Mouse (Mus musculus) embryonic facial prominence, embryonic 12.5 days (tissue): Measurements from ENCODE around the gene Ugt2a1. TPM values are rescaled to one million over a fixed set of nuclear protein-coding genes. Genes with fewer than 3 reads are reported as not detected.
"Not testable (repeated sequence)": the region's sequence is repeated elsewhere in the genome, so short reads cannot be mapped to it uniquely, and the experiment has no call there.

Experiments
- ATAC-seq: fragments of 200-750 bp; cut with Nextera tagmentation; 2 replicates; pipeline ENCODE4 v1.8.0; 2017; ENCODE audit not compliant: insufficient number of reproducible peaks, insufficient read depth, low FRiP score, low TSS enrichment
- H3K27ac ChIP-seq: fragments of 300-500 bp; sonication (generic); 2 replicates; pipeline ENCODE4 v1.5.1; 2016; ENCODE audit warnings: mild to moderate bottlenecking
- H3K27me3 ChIP-seq: fragments of 300-500 bp; sonication (generic); 2 replicates; pipeline ENCODE4 v1.6.1; 2016; ENCODE audit warnings: mild to moderate bottlenecking, moderate library complexity
- H3K36me3 ChIP-seq: fragments of 300-500 bp; sonication (generic); 2 replicates; pipeline ENCODE4 v1.6.1; 2016; ENCODE audit warnings: mild to moderate bottlenecking
- H3K4me1 ChIP-seq: fragments of 300-500 bp; sonication (generic); 2 replicates; pipeline ENCODE4 v1.6.1; 2016
- H3K4me2 ChIP-seq: fragments of 300-500 bp; sonication (generic); replicated peaks from 2 replicates; pipeline ENCODE4 v1.6.1; 2016; ENCODE audit warnings: mild to moderate bottlenecking, moderate library complexity
- H3K4me3 ChIP-seq: fragments of 300-500 bp; sonication (generic); 2 replicates; pipeline ENCODE4 v1.5.1; 2016; ENCODE audit warnings: mild to moderate bottlenecking
- H3K9ac ChIP-seq: fragments of 300-500 bp; sonication (generic); 2 replicates; pipeline ENCODE4 v1.6.1; 2016; ENCODE audit warnings: mild to moderate bottlenecking, moderate library complexity
- H3K9me3 ChIP-seq: fragments of 300-500 bp; sonication (generic); 2 replicates; pipeline ENCODE4 v1.6.1; 2016; ENCODE audit warnings: mild to moderate bottlenecking, moderate library complexity
- WGBS: fragments of 180-500 bp; shearing (Covaris S2); methylation state at CpG from one replicate; pipeline ENCODE4 v1.1.7; 2016; 5-methylcytosine and 5-hydroxymethylcytosine counted together
- polyA plus RNA-seq: library from polyadenylated mRNA; unstranded; fragments of >200 nt; fragmentation: Nextera tagmentation; extraction: Ambion mirVana; gene quantifications from 2 replicates; pipeline ENCODE4 v1.2.1, GENCODE M21; 2016

The Ugt2a1 gene
- polyA plus RNA-seq, result 3.7 and 4.2 TPM in 2 replicates

DNA sequence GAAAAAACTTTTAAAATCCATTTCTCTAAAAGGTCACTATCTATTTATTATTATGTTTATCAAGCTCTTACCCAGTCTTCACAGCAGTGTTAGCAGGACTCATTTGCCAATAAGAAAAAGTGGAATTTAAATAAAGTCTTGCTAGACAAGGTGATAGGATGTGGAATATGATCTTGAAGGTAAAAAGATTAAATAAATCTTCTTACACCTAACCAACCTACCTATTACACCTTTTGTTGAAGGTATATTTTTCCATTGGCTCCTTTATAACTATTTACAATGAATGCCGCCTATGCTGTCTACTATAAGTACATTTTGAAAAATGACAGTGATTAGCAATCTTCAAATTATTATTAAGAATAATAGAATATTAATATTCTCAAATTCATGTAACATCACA, at the start of gene Ugt2a1:
Gene Ugt2a1, minus strand, starts transcription at position 101 of the 400 bp plus-strand sequence.
- H3K27ac ChIP-seq, result no peak within 1 kb of the TSS
- H3K4me3 ChIP-seq, result no peak within 1 kb of the TSS
- no peaks in the 10 kb centered on the region for H3K9me3 ChIP-seq
- no peaks in the 10 kb centered on the region for H3K36me3 ChIP-seq
- no peak within 1 kb of the TSS for H3K4me2 ChIP-seq
- H3K9ac ChIP-seq, result no peak within 1 kb of the TSS
- ATAC-seq, result no peak
- WGBS, result 82% methylated on average over 1 of the region's 1 CpGs
- H3K4me1 ChIP-seq, result no peaks in the 10 kb centered on the region
- no peaks in the 10 kb centered on the region for H3K27me3 ChIP-seq

DNA sequence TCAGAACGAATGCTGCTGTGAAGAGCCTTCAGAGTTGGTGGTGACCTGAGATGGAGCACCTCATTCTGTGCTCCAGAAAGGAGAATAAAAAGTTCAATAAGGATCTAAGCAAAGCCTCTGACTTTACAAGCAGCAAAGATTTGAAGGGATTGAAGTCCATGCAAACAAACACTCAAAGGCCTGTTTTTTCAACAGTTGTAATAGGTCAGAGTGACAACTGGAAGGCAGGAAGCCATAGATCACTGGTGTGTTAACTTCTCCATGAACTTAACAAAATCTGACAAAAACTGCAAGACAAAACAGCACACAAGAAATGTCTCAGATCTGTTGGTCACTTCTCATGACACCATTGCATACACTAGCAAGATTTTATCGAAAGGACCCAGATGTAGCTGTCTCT, 47.4 kb upstream of the Ugt2a1 start, which contains the start of gene Sult1b1:
Gene Sult1b1, minus strand, starts transcription at position 85 of the 400 bp plus-strand sequence.
- Histone ChIP-seq H3K4me3 (no peak within 1 kb of the TSS), H3K27me3 (no peaks in the 10 kb centered on the region), H3K27ac (no peak within 1 kb of the TSS), H3K36me3 (no peaks in the 10 kb centered on the region), H3K4me1 (no peaks in the 10 kb centered on the region), H3K9ac (no peak within 1 kb of the TSS), H3K9me3 (no peaks in the 10 kb centered on the region), H3K4me2 (no peak within 1 kb of the TSS)
- 91% methylated on average over 2 of the region's 2 CpGs for WGBS
- ATAC-seq, result no peak

DNA sequence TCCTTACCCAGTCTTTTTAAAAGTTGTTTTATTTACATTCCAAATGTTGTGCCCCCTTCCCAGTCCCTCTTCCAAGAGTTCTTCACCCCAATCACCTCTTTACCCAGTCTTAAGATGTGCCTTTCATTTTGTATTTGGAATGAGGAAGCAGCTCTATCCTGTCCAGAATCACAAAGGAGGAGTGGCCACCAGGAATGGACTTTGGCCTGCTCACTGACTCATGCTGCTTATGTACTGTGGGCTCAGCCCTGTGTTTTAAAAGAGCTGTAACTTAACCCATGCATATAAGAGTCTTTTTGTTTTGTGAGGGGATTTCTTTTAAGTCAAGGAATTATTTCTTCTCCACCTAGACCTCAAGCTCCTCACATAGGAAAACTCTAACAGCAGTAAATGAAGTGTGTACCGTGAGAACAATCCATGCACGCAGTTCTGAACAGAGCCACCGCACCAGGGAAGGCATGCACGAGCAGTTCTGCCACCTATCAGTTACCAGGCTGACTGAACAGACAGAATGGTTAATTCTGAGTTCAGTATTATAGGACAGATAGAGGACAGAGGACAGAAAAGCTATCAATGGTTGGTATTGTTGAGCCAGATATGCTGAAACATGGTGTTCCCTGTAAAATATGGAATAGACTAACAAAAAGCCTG, 45.4 kb upstream of the Ugt2a1 start:
- Histone ChIP-seq H3K4me3 (no peak overlapping the region), H3K9ac (no peak overlapping the region), H3K4me2 (no peak overlapping the region), H3K27ac (no peak overlapping the region), H3K4me1 (no peaks in the 10 kb centered on the region), H3K9me3 (no peaks in the 10 kb centered on the region), H3K36me3 (no peaks in the 10 kb centered on the region), H3K27me3 (no peaks in the 10 kb centered on the region)
- ATAC-seq, result no peak
- 69% methylated on average over 4 of the region's 4 CpGs for WGBS

- Histone ChIP-seq H3K27ac (no peak overlapping the region), H3K4me1 (no peaks in the 10 kb centered on the region), H3K9me3 (no peaks in the 10 kb centered on the region), H3K27me3 (no peaks in the 10 kb centered on the region), H3K4me3 (no peak overlapping the region), H3K4me2 (no peak overlapping the region), H3K36me3 (no peaks in the 10 kb centered on the region), H3K9ac (no peak overlapping the region)
- ATAC-seq, result no peak
- 74% methylated on average over 2 of the region's 2 CpGs for WGBS
These were observed 41.6 kb upstream of the Ugt2a1 start for GRCm38 (mm10) chr5:87532288-87532687.

- not testable (repeated sequence) for H3K27ac ChIP-seq, H3K4me2 ChIP-seq, H3K4me3 ChIP-seq, H3K36me3 ChIP-seq, H3K9ac ChIP-seq, ATAC-seq, H3K9me3 ChIP-seq, H3K4me1 ChIP-seq, H3K27me3 ChIP-seq
- WGBS, result 90% methylated on average over 2 of the region's 2 CpGs
These were observed 32.9 kb upstream of the Ugt2a1 start for GRCm38 (mm10) chr5:87523561-87523960.

GRCm38 (mm10) chr5:87505776-87506458, 15.2 kb upstream of the Ugt2a1 start:
- no peaks in the 10 kb centered on the region for H3K27me3 ChIP-seq
- H3K4me1 ChIP-seq, result no peaks in the 10 kb centered on the region
- no peak for ATAC-seq
- H3K4me2 ChIP-seq, result no peak overlapping the region
- WGBS, result 57% methylated on average over 4 of the region's 4 CpGs
- no peak overlapping the region for H3K9ac ChIP-seq
- no peak overlapping the region for H3K27ac ChIP-seq
- no peak overlapping the region for H3K4me3 ChIP-seq
- H3K36me3 ChIP-seq, result no peaks in the 10 kb centered on the region
- no peaks in the 10 kb centered on the region for H3K9me3 ChIP-seq

- 57% methylated on average over 1 of the region's 1 CpGs for WGBS
- no peak overlapping the region for H3K9ac ChIP-seq
- no peaks in the 10 kb centered on the region for H3K4me1 ChIP-seq
- H3K4me3 ChIP-seq, result no peak overlapping the region
- no peak for ATAC-seq
- no peaks in the 10 kb centered on the region for H3K36me3 ChIP-seq
- no peak overlapping the region for H3K4me2 ChIP-seq
- no peaks in the 10 kb centered on the region for H3K27me3 ChIP-seq
- no peaks in the 10 kb centered on the region for H3K9me3 ChIP-seq
- H3K27ac ChIP-seq, result no peak overlapping the region
These were observed 12.0 kb upstream of the Ugt2a1 start for GRCm38 (mm10) chr5:87502687-87503086.

DNA sequence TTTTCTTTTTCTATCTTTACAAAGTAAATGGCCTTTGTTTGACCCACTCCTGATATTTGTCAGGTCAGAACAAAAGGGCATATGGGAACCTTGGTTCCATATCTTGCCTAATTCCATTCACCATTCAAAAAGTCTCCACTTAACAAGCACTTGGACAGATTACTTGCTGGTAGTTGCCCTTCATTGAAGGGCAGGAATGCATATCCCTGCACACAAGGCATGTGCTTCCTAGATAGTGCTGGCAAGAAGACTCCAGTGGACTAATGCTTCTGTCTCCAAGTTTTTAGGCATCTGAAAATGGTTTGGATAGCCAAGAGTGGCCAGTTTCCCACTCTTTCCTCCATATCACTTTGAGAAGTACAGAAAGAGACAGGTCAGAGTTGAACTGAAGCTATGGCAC, 8.7 kb upstream of the Ugt2a1 start:
- ATAC-seq, result no peak

DNA sequence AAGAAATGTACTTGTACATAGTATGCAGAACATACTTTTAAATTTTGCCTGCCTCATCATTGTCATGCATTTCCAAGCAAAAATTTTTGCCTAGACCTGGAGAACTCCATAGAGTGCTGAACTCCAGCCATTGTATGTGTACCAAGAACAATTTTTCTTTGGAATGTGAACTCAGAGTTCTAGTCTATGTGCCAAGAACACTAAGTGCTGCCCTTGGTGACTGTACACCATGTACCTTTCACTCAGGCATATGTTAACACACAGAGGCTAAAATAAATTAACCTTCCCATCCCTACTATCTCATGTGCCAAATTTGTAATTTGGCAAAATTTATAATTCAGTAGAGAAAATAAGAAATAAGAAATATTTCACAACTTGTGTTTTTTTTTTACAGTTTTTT, 8.3 kb upstream of the Ugt2a1 start:
- Histone ChIP-seq H3K4me2 (no peak overlapping the region), H3K9ac (no peak overlapping the region), H3K9me3 (no peaks in the 10 kb centered on the region), H3K4me3 (no peak overlapping the region), H3K27ac (no peak overlapping the region), H3K4me1 (no peaks in the 10 kb centered on the region), H3K27me3 (no peaks in the 10 kb centered on the region), H3K36me3 (no peaks in the 10 kb centered on the region)
- no peak for ATAC-seq

More for the DNA sequence above, 8.7 kb upstream of the Ugt2a1 start:
- Histone ChIP-seq H3K9me3 (no peaks in the 10 kb centered on the region), H3K4me1 (no peaks in the 10 kb centered on the region), H3K9ac (no peak overlapping the region), H3K4me3 (no peak overlapping the region), H3K27ac (no peak overlapping the region), H3K36me3 (no peaks in the 10 kb centered on the region), H3K4me2 (no peak overlapping the region), H3K27me3 (no peaks in the 10 kb centered on the region)

- H3K27me3 ChIP-seq, H3K4me2 ChIP-seq, H3K4me1 ChIP-seq, H3K9ac ChIP-seq, H3K9me3 ChIP-seq, ATAC-seq, H3K36me3 ChIP-seq, H3K27ac ChIP-seq, H3K4me3 ChIP-seq: not testable (repeated sequence)
- 85% methylated on average over 1 of the region's 1 CpGs for WGBS
These were observed 4.0 kb downstream of the Ugt2a1 start, which contains the start of gene Gm43638 for GRCm38 (mm10) chr5:87486706-87487105. Gm43638 (minus strand) TSS chr5:87486806.

DNA sequence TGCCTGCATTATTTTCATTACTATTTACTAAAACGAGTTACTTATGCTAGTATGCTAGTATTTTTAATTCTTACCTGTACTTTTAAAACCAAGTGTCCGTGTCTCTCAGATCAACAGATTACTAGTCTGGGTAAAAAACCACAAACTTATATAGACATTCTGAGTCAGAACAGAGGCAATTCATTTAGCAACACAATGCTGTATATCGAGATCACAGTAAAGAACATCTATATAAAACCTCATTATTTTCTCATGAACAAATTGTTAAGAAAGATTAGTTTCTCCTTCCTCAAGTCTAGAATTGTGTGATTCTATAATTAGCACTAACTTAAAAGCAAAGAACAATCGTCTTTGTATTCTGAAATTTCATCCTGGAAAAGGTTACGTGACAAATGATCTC, 8.5 kb downstream of the Ugt2a1 start, which contains the start of gene Ugt2a2:
Gene Ugt2a2, minus strand, starts transcription at position 101 of the 400 bp plus-strand sequence.
- Histone ChIP-seq H3K4me2 (no peak within 1 kb of the TSS), H3K9ac (no peak within 1 kb of the TSS), H3K27ac (no peak within 1 kb of the TSS), H3K27me3 (no peaks in the 10 kb centered on the region), H3K4me3 (no peak within 1 kb of the TSS), H3K4me1 (no peaks in the 10 kb centered on the region), H3K9me3 (no peaks in the 10 kb centered on the region), H3K36me3 (no peaks in the 10 kb centered on the region)
- WGBS, result 77% methylated on average over 5 of the region's 5 CpGs
- ATAC-seq, result no peak

DNA sequence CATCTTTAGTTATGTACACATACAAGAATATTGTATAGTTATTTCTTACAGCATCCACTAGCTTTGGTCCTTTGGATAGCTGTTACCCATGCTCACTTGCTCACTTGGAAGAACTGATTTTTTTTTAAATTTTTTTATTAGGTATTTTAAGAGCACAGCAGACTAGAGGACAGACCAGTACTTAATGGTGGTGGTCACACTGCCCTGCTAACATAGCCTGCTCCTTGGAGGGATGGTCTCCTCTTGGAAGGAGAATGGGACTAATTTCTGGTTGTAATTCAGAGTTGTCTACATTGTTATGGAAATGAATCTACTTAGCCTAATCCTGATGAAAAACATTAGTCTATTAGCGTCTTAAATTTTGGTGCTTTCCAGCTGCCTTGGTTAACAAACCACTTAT, 31.9 kb downstream of the Ugt2a1 start:
- H3K9me3 ChIP-seq, result no peaks in the 10 kb centered on the region
- H3K36me3 ChIP-seq, result no peaks in the 10 kb centered on the region
- H3K4me2 ChIP-seq, result no peak overlapping the region
- H3K27me3 ChIP-seq, result no peaks in the 10 kb centered on the region
- H3K27ac ChIP-seq, result no peak overlapping the region
- no peak overlapping the region for H3K4me3 ChIP-seq
- H3K4me1 ChIP-seq, result no peaks in the 10 kb centered on the region
- WGBS, result 62% methylated on average over 1 of the region's 1 CpGs
- no peak overlapping the region for H3K9ac ChIP-seq
- ATAC-seq, result no peak
